Mouse (Mus musculus): Measurements from ENCODE around the gene Cfap54. TPM values are rescaled to one million over a fixed set of nuclear protein-coding genes. Genes with fewer than 3 reads are reported as not detected.

Cfap54 gene
- total RNA-seq, 1 experiment, result 0.31 TPM

DNA sequence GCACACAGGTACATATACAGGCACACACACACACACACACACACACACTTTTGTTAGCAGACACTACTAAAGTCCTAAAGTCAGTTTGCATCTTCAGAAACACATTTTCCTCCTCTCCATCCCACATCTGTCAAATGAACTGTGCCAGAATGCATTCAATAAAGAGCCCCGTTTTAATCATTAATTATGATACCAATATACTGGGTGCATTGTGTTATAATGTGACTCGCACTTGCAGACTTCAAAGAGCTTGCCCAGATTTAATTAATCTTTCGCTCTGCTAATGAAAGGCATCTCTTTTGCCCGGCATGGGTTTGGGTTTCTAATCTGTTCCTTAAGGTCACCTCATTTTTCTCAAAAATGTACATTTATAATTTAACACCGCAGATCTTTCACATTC lies 327.1 kb downstream of the Cfap54 start:
- Histone ChIP-seq H3K4me1 (ENCODE audit: control insufficient read depth in 2 of 2, insufficient read depth in 2 of 2, low read length in 2 of 2, poor library complexity in 1 of 2) (no peaks in the 10 kb centered on the region), H3K27ac (ENCODE audit: insufficient read depth, low read depth, low read length, poor library complexity, severe bottlenecking) (no peak overlapping the region), H3K9ac (ENCODE audit: insufficient read depth, low read depth, low read length, poor library complexity, severe bottlenecking) (no peak overlapping the region), H3K4me3 (ENCODE audit: insufficient read depth in 1 of 2, low read depth in 1 of 2, low read length in 2 of 2, poor library complexity in 1 of 2, severe bottlenecking in 1 of 2) (no peak overlapping the region), H3K9me3 (ENCODE audit: control insufficient read depth, insufficient read depth, low read depth, low read length) (no peaks in the 10 kb centered on the region), H3K36me3 (ENCODE audit: control insufficient read depth, insufficient read depth, low read length, poor library complexity, severe bottlenecking) (no peaks in the 10 kb centered on the region)
- in situ Hi-C loops (cut with MboI; ENCODE audit: low sequenced_read_pairs in 2 of 2, unreplicated experiment in 2 of 2), result no loop called here
- no peak for DNase-seq (ENCODE audit: low read depth, low spot score)
- TF ChIP-seq ZNF384 (IDR thresholded peaks at IDR 0.05; ENCODE audit: low read depth, low read length) (no peak), ZC3H11A (IDR thresholded peaks at IDR 0.05; ENCODE audit: borderline replicate concordance, low read depth, low read length) (no peak), HCFC1 (IDR thresholded peaks at IDR 0.05; ENCODE audit: borderline replicate concordance, insufficient read depth, low read length) (no peak), MAFK (IDR thresholded peaks at IDR 0.05; ENCODE audit: insufficient read depth, low read depth, low read length) (no peak), CHD2 (IDR thresholded peaks at IDR 0.05; ENCODE audit: low read depth, low read length) (no peak)

GRCm38 (mm10) chr10:92730339-92730738 lies 351.1 kb downstream of the Cfap54 start:
- Histone ChIP-seq H3K9ac (ENCODE audit: insufficient read depth, low read depth, low read length, poor library complexity, severe bottlenecking) (no peak overlapping the region), H3K4me1 (ENCODE audit: control insufficient read depth in 2 of 2, insufficient read depth in 2 of 2, low read length in 2 of 2, poor library complexity in 1 of 2) (no peaks in the 10 kb centered on the region), H3K9me3 (ENCODE audit: control insufficient read depth, insufficient read depth, low read depth, low read length) (no peaks in the 10 kb centered on the region), H3K36me3 (ENCODE audit: control insufficient read depth, insufficient read depth, low read length, poor library complexity, severe bottlenecking) (no peaks in the 10 kb centered on the region), H3K27ac (ENCODE audit: insufficient read depth, low read depth, low read length, poor library complexity, severe bottlenecking) (no peak overlapping the region), H3K4me3 (ENCODE audit: insufficient read depth in 1 of 2, low read depth in 1 of 2, low read length in 2 of 2, poor library complexity in 1 of 2, severe bottlenecking in 1 of 2) (no peak overlapping the region)
- DNase-seq (ENCODE audit: low read depth, low spot score), result no peak
- in situ Hi-C loops (cut with MboI; ENCODE audit: low sequenced_read_pairs in 2 of 2, unreplicated experiment in 2 of 2), result no loop called here
- no peak for TF ChIP-seq ZNF384 (IDR thresholded peaks at IDR 0.05; ENCODE audit: low read depth, low read length)
- TF ChIP-seq HCFC1 (IDR thresholded peaks at IDR 0.05; ENCODE audit: borderline replicate concordance, insufficient read depth, low read length), result no peak
- TF ChIP-seq MAFK (IDR thresholded peaks at IDR 0.05; ENCODE audit: insufficient read depth, low read depth, low read length), result no peak

GRCm38 (mm10) chr10:92728723-92729122 lies 352.7 kb downstream of the Cfap54 start:
- Histone ChIP-seq H3K4me3 (ENCODE audit: insufficient read depth in 1 of 2, low read depth in 1 of 2, low read length in 2 of 2, poor library complexity in 1 of 2, severe bottlenecking in 1 of 2) (no peak overlapping the region), H3K27ac (ENCODE audit: insufficient read depth, low read depth, low read length, poor library complexity, severe bottlenecking) (no peak overlapping the region), H3K9ac (ENCODE audit: insufficient read depth, low read depth, low read length, poor library complexity, severe bottlenecking) (no peak overlapping the region), H3K9me3 (ENCODE audit: control insufficient read depth, insufficient read depth, low read depth, low read length) (no peaks in the 10 kb centered on the region), H3K4me1 (ENCODE audit: control insufficient read depth in 2 of 2, insufficient read depth in 2 of 2, low read length in 2 of 2, poor library complexity in 1 of 2) (no peaks in the 10 kb centered on the region), H3K36me3 (ENCODE audit: control insufficient read depth, insufficient read depth, low read length, poor library complexity, severe bottlenecking) (no peaks in the 10 kb centered on the region)
- in situ Hi-C loops (cut with MboI; ENCODE audit: low sequenced_read_pairs in 2 of 2, unreplicated experiment in 2 of 2), result no loop called here
- TF ChIP-seq HCFC1 (IDR thresholded peaks at IDR 0.05; ENCODE audit: borderline replicate concordance, insufficient read depth, low read length) (no peak), ZC3H11A (IDR thresholded peaks at IDR 0.05; ENCODE audit: borderline replicate concordance, low read depth, low read length) (no peak), MAFK (IDR thresholded peaks at IDR 0.05; ENCODE audit: insufficient read depth, low read depth, low read length) (no peak), ZNF384 (IDR thresholded peaks at IDR 0.05; ENCODE audit: low read depth, low read length) (no peak), CHD2 (IDR thresholded peaks at IDR 0.05; ENCODE audit: low read depth, low read length) (no peak)
- no peak for DNase-seq (ENCODE audit: low read depth, low spot score)

Other genes starting within 250 kb of the Cfap54 start
- 26.5 and 28.0 TPM in 2 replicates for gene Cdk17, start 79.3 kb upstream of the Cfap54 start, total RNA-seq (2012; rRNA removed)
- gene Elk3, start 229.5 kb upstream of the Cfap54 start, total RNA-seq (2012; rRNA removed), result 10.3 and 15.7 TPM in 2 replicates